Mouse (Mus musculus): ENCODE measurements around the gene Set. TPM values are rescaled to one million over a fixed set of nuclear protein-coding genes. Genes with fewer than 3 reads are reported as not detected.

The Set gene
- total and polyA plus RNA-seq, 3 experiments: 250 to 973 (median 580) TPM

DNA sequence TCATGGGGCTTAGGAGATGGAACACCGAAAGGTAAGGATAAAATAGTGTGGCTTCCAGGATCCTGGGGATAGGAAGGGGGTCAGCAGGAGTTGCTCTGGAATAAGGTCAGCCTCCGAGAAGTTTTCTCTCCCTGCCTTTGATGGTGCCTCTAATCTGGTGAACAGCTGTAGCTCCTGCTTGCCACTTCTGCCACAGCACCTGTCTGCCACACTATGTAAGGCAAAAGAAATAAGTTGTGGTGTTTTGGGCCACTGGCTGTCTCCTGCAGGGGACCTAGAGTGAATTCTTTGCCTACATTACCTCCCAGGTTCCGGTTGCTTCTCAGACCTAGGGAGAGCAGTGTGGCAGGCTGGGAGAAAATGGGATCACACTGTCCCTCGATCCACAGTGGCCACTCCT lies 21.6 kb downstream of the Set start:
- no peak overlapping the region for H3K27ac ChIP-seq (ENCODE audit: control insufficient read depth, low read depth, low read length)
- peaks cover 0 to 5% of the 10 kb centered on the region in 2 experiments; a peak in 2 of 4 replicates for H3K4me1 ChIP-seq (ENCODE audit: control insufficient read depth in 1 of 2, insufficient read depth in 2 of 2, low read length in 2 of 2)
- no peaks in the 10 kb centered on the region for H3K9me3 ChIP-seq (replicated peaks; ENCODE audit: insufficient read depth, low read length)
- no peak overlapping the region for H3K4me3 ChIP-seq (ENCODE audit: control insufficient read depth in 1 of 2, insufficient read depth in 1 of 2, low read depth in 2 of 2, low read length in 2 of 2)
- H3K36me3 ChIP-seq (ENCODE audit: control insufficient read depth in 1 of 2, insufficient read depth in 2 of 2, low read length in 2 of 2): peaks cover 0 to 2% of the 10 kb centered on the region in 2 experiments; a peak in 1 of 4 replicates
- H3K79me2 ChIP-seq (ENCODE audit: control insufficient read depth, insufficient read depth, low read length, poor library complexity): no peaks in the 10 kb centered on the region
- H3K27me3 ChIP-seq (ENCODE audit: control insufficient read depth in 1 of 2, insufficient read depth in 2 of 2, low read length in 2 of 2): no peaks in the 10 kb centered on the region
- no peak overlapping the region for H3K9ac ChIP-seq (ENCODE audit: control insufficient read depth, low read depth, low read length, poor library complexity, severe bottlenecking)
- TF ChIP-seq CTCF (IDR thresholded peaks at IDR 0.05 in 2 of 3, conservative IDR thresholded peaks at IDR 0.05 in 1 of 3; ENCODE audit: control insufficient read depth in 1 of 3, insufficient read depth in 1 of 3, low read depth in 2 of 3, low read length in 3 of 3, poor library complexity in 1 of 3, severe bottlenecking in 1 of 3): no peak
- TF ChIP-seq HCFC1 (IDR thresholded peaks at IDR 0.05; ENCODE audit: low read depth, low read length): no peak
- no peak for TF ChIP-seq MAX (IDR thresholded peaks at IDR 0.05; ENCODE audit: low read length)
- no peak for TF ChIP-seq ZNF384 (IDR thresholded peaks at IDR 0.05; ENCODE audit: low read depth, low read length)
- no peak for TF ChIP-seq MYB (IDR thresholded peaks at IDR 0.05; ENCODE audit: low read depth, low read length)
- no peak for TF ChIP-seq SMC3 (IDR thresholded peaks at IDR 0.05; ENCODE audit: low read depth, low read length)
- TF ChIP-seq MEF2A (IDR thresholded peaks at IDR 0.05; ENCODE audit: extremely low read depth, insufficient replicate concordance, low read depth, low read length, poor library complexity, severe bottlenecking): no peak
- no peak for TF ChIP-seq JUND (IDR thresholded peaks at IDR 0.05; ENCODE audit: low read depth, low read length)
- no peak for TF ChIP-seq RCOR1 (IDR thresholded peaks at IDR 0.05; ENCODE audit: low read depth, low read length)
- no peak for TF ChIP-seq ETS1 (IDR thresholded peaks at IDR 0.05; ENCODE audit: low read depth, low read length)
- TF ChIP-seq KAT2A (conservative IDR thresholded peaks at IDR 0.05; ENCODE audit: low read depth, low read length): no peak
- TF ChIP-seq NRF1 (IDR thresholded peaks at IDR 0.05; ENCODE audit: insufficient read depth, low read depth, low read length, poor library complexity, severe bottlenecking): no peak
- no peak for TF ChIP-seq BHLHE40 (IDR thresholded peaks at IDR 0.05; ENCODE audit: borderline replicate concordance, low read depth, low read length)
- no peak for TF ChIP-seq SIN3A (IDR thresholded peaks at IDR 0.05; ENCODE audit: low read length)
- no peak for DNase-seq (ENCODE audit: low read depth, low spot score)

DNA sequence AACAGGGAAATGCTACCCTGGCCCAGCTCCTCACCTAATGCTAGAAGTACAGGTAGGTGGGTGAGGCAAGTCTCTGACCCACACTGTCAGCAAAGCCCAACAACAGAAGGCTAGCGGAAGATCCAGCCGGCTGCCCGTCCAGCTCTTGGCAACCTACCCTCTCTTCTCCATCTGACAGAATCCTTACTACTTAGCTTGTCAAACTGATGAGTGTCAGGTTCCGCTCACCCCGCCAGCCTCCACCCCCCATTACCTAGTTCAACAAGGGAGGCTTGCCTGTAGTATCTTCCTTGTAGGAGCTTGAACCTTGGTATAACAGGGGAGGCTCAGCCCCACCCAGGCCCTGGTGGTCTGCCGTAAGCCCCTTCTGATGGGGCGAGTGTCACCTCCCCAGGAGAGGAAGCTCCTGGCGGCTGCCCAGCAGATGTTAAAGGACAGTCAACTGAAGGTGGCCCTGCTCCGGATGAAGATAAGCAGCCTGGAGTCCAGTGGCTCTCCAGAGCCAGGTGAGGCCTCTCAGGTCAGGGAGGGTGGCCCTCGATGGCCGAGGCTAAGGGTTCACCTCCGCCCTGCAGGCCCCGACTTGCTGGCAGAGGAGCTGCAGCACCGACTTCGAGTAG lies 23.1 kb downstream of the Set start:
- Histone ChIP-seq H3K9ac (ENCODE audit: control insufficient read depth, low read depth, low read length, poor library complexity, severe bottlenecking) (no peak overlapping the region), H3K4me1 (ENCODE audit: control insufficient read depth in 1 of 2, insufficient read depth in 2 of 2, low read length in 2 of 2) (peaks cover 0 to 5% of the 10 kb centered on the region in 2 experiments; a peak in 2 of 4 replicates), H3K4me3 (ENCODE audit: control insufficient read depth in 1 of 2, insufficient read depth in 1 of 2, low read depth in 2 of 2, low read length in 2 of 2) (no peak overlapping the region), H3K27me3 (ENCODE audit: control insufficient read depth in 1 of 2, insufficient read depth in 2 of 2, low read length in 2 of 2) (no peaks in the 10 kb centered on the region), H3K9me3 (replicated peaks; ENCODE audit: insufficient read depth, low read length) (no peaks in the 10 kb centered on the region), H3K27ac (ENCODE audit: control insufficient read depth, low read depth, low read length) (no peak overlapping the region), H3K79me2 (ENCODE audit: control insufficient read depth, insufficient read depth, low read length, poor library complexity) (no peaks in the 10 kb centered on the region), H3K36me3 (ENCODE audit: control insufficient read depth in 1 of 2, insufficient read depth in 2 of 2, low read length in 2 of 2) (peaks cover 0 to 2% of the 10 kb centered on the region in 2 experiments; a peak in 1 of 4 replicates)
- DNase-seq (ENCODE audit: low read depth, low spot score): no peak
- no peak for TF ChIP-seq RCOR1 (IDR thresholded peaks at IDR 0.05; ENCODE audit: low read depth, low read length)
- no peak for TF ChIP-seq POLR2AphosphoS2 (IDR thresholded peaks at IDR 0.05; ENCODE audit: low read length)
- no peak for TF ChIP-seq MYB (IDR thresholded peaks at IDR 0.05; ENCODE audit: low read depth, low read length)
- TF ChIP-seq UBTF (IDR thresholded peaks at IDR 0.05; ENCODE audit: borderline replicate concordance, insufficient read depth, low read depth, low read length): no peak
- TF ChIP-seq NELFE (IDR thresholded peaks at IDR 0.05; ENCODE audit: low read depth, low read length): no peak
